Mouse (Mus musculus): ENCODE results near the gene Mogs.
A peak's percentile ranks its signal among the peaks of the same experiment; 100 is the strongest.

Mogs gene

GRCm38 (mm10) chr6:83098411-83098810 is 16.9 kb upstream of the Mogs start:
- no peak for DNase-seq

DNA sequence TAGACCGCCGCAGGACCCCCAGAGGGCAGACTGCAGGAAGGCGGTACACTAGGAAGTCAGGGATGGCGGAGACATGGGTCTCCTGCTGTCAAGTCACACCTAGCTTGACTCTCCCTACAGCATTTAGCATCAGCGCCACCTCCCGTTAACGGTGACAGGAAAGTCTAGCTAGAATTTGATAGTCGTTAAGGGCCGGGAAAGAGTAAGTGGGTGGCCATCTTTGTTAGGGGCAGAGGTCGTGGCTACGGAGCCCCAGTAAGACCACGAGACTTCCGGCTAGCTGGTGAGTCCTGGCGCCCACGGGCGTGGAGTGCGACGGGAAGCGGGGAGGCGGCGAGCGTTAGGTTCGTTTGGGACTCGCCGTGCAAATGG is 14.0 kb upstream of the Mogs start, which contains the start of the genes Ccdc142 and Gm42688:
Ccdc142 (plus strand) TSS at position 286 of the 372 bp plus-strand sequence.
Gm42688 (plus strand) TSS at position 302 of the 372 bp plus-strand sequence.
- peak; percentile 87 for DNase-seq

- peak; percentile 54 for DNase-seq
Measured at GRCm38 (mm10) chr6:83101688-83102556, 13.4 kb upstream of the Mogs start.

- no peak for DNase-seq
Measured at GRCm38 (mm10) chr6:83103130-83103650, 12.1 kb upstream of the Mogs start.

GRCm38 (mm10) chr6:83104158-83104557 is 11.1 kb upstream of the Mogs start:
- no peak for DNase-seq

GRCm38 (mm10) chr6:83107566-83108400 is 7.5 kb upstream of the Mogs start:
- peak; percentile 66 for DNase-seq

DNA sequence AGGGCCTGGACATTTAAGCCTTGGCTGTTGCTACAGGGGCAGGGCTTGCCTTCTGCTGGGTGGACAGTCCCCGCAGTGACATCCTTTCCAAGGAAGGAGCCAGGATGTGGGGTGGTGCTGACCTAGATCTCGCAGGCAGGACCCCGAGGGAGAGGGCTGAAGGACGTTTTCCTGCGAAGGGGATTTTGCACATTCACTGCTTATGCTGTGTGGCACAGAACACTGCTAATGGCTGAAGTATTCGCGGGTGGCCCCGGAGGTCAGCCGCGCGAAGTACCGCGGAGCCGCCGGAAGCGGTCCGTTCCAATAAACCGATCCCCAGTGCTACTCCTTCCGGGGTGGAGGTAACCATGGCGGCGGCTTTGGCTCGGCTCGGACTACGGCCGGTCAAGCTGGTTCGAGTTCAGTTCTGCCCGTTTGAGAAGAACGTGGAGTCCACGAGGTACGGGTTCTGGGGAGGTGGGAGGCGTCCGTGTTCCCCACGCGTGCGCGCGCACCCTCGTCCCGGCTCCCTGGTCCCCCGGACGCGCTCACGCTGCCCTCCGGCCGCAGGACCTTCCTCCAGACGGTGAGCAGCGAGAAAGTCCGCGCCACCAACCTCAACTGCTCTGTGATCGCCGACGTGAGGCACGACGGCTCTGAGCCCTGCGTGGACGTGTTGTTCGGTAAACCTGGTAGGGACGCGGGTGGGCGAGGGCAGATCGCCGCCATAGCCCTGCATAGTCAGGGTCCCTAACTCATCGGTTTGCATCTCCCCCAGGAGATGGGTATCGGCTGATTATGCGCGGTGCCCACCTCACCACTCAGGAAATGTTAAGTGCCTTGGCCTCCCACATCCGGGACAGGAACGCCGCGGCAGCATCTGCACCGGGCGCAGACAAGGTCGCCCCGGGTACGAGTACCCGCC is 6.3 kb upstream of the Mogs start, which contains the start of gene Mrpl53:
Mrpl53 (plus strand) TSS at position 279 of the 907 bp plus-strand sequence.
- peak; percentile 76 for DNase-seq

DNA sequence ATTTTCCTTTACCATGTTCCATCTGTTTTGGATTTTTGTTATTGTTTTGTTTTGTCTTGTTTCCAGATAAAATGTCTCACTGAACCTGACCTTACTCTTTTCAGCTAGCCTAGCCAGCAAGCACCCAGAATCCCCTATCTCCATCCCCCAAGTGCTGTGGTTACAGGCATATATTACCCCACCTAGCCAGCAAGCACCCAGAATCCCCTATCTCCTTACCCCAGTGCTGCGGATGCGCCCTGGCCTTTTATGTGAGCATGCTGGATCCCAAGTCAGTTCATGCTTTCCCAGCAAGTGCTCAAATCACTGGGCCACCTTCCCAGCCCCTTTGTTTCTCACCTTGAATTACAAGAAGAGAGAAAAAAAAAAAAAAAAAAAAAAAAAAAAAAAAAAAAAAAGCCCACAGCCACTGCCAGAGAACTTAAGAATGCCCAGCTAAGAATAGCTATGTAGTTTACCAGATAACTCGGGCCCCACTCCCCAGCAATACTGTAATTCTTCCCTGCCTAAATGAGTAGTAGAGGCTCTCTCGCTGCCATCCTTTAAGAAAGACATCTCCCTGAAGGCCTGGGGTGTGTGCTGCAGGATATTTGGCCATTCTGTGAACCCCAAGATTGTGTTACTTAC is 3.7 kb upstream of the Mogs start:
- no peak for DNase-seq

GRCm38 (mm10) chr6:83115682-83116372 is 531 bp downstream of the Mogs start:
- no peak for DNase-seq

DNA sequence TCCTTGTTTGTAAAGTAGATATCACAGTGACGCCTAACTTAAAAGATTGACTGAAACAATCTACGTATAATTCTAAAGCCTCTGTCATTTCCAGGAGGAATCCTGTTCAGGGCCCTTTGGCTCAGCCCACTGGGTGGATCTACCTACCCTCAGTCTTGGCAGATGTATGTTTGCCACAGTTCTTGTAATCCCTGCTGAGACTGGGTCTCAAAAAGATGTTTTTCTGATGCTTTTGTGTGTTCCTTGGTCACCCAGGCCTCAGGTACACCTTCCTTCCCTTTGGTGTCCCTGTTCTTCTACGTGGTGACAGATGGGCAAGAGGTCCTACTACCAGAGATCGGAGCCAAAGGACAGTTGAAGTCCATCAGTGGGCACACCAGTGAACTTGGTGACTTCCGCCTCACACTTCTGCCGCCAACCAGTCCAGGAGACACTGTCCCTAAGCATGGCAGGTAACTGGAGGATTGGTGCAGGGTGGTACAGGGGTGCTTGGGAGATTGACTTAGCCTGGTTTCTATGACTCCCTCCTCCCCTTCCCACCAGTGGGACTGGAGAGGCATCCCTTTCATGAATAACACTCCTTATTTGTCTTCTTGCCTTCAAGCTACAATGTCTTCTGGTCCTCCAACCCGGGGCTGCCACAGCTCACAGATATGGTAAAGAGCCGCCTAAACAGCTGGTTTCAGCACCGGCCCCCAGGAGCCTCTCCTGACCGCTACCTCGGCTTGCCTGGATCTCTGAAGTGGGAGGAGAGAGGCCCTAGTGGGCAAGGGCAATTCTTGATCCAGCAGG is 1.3 kb downstream of the Mogs start:
- no peak for DNase-seq

GRCm38 (mm10) chr6:83117165-83117438 is 1.8 kb downstream of the Mogs start:
- no peak for DNase-seq

DNA sequence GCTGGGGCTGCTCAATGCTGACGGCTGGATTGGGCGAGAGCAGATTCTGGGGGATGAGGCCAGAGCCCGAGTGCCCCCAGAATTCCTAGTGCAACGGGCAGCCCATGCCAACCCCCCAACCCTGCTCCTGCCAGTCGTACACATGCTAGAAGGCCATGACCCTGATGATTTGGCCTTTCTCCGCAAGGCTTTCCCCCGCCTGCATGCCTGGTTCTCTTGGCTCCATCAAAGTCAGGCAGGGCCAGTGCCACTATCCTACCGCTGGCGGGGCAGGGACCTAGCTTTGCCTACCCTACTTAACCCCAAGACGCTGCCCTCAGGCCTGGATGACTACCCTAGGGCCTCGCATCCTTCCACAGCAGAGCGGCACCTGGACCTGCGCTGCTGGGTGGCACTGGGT is 2.3 kb downstream of the Mogs start:
- no peak for DNase-seq

- DNase-seq = no peak
Measured at GRCm38 (mm10) chr6:83118369-83118768, 3.1 kb downstream of the Mogs start.

DNA sequence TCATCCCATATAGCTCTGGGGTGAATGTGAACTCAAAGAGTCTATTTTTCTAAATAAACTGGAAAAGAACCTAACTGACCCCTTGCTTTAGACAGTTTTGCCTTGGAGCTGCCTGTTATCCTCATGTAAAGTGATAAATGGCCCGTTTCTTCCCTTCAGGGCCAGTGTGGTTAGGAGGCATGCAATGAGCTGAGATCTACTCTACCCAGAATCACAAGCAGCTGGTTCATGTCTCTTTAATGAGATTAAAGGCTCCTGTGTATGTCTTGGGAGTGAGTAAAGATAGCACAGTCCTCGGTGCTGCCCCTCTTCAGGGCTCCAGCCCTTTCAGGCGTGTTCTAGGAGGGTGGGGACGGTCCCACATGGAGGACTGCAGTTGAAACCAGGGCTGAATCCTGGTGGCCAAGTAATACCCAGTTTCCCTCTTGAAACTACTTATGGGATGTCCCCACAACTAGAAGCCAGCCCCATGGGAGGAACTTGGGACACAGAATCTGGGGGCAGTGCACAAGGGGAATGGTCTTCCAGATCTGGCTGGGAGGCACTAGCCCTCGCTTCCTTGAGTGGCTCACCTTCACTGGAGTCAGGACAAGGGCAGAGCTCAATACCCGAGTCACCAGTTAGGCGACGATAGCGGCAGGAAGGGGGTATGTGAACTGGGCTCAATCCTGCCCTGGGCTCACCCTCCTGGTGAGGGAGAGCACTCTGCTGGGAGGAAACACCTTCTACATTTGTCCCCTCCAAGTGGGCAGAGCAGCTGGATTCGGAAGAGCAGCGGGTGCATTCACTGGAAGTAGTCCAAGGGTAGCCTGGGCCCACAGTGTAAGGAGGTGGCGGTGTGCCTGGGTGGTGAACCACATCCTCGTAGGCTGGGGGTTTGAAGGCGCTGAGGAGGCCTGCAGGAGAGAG is 3.8 kb downstream of the Mogs start:
- no peak for DNase-seq

- no peak for DNase-seq
Measured at GRCm38 (mm10) chr6:83119734-83120051, 4.4 kb downstream of the Mogs start.

GRCm38 (mm10) chr6:83120930-83121862 is 5.9 kb downstream of the Mogs start, which contains the start of gene Wbp1:
Wbp1 (minus strand) TSS chr6:83121559.
- peak; percentile 94 for DNase-seq

DNA sequence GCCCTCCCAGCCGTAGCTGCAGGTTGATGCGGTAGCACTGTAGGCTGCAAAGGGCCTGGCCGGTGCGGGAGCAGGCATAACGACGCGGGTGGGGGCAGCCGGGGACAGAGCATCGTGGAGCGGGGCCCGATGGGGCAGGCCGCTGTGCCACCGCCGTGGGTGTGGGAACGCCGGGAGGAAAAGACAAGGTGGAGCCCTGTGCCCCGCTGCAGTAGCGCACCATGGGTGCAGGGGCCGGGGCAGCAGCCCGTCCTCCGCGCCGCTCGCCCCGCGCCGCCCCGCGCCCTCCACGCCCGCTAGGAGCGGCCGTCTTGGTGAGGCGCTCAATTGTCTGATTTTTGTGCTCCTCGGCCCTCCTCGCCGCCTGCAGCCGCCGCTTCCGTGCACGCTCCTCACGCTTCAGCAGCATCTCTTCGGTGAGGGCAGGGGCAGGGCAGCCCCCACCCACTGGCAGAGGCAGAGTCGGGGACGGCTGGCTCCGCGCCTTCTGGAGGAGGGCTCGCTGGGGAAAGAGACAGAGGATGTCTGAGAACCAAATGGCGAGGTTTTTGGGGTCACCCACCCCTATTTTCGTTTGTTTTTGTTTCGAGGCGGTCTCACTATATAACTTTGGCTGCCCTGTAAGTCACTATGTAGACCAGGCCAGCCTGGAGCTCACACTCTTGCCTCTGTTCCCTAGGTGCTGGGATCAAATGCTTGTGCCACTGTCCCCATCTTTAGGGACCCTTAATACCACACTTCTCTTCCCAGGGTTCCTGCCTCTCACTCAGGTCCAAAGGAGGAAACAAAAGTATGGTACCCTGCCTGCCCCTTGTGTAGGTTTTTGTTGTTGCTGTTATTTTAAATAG is 6.8 kb downstream of the Mogs start:
- peak; percentile 65 for DNase-seq

All from cerebellum, adult 11 months (tissue).